Mouse (Mus musculus): ENCODE measurements around the gene Enox2. TPM values are rescaled to one million over a fixed set of nuclear protein-coding genes. Genes with fewer than 3 reads are reported as not detected.

Gene Enox2
- total and polyA plus RNA-seq, 2 experiments from 2014 or later, result 8.6 to 9.2 TPM

GRCm38 (mm10) chrX:49005655-49006054, 282.4 kb downstream of the Enox2 start:
- no peaks in the 10 kb centered on the region for H3K36me3 ChIP-seq (ENCODE audit: insufficient read depth)
- no peaks in the 10 kb centered on the region for H3K9me3 ChIP-seq (ENCODE audit: low read length)
- H3K4me2 ChIP-seq (ENCODE audit: low read depth), result no peak overlapping the region
- H3K27ac ChIP-seq (ENCODE audit: low read depth, low read length), result no peak overlapping the region
- no peak for TF ChIP-seq CTCF (IDR thresholded peaks at IDR 0.05; ENCODE audit: low read depth)
- H3K4me1 ChIP-seq (ENCODE audit: insufficient read depth), result no peaks in the 10 kb centered on the region
- H3K4me3 ChIP-seq (ENCODE audit: low read depth, low read length), result no peak overlapping the region
- no peaks in the 10 kb centered on the region for H3K27me3 ChIP-seq (ENCODE audit: insufficient read depth, low read length)
- DNase-seq, result no peak
- ATAC-seq, result no peak
- no peak overlapping the region for H3K9ac ChIP-seq
- 84% methylated on average over 1 of the region's 1 CpGs for WGBS

GRCm38 (mm10) chrX:49002892-49003291, 285.2 kb downstream of the Enox2 start:
- H3K4me1 ChIP-seq (ENCODE audit: insufficient read depth), result no peaks in the 10 kb centered on the region
- H3K27me3 ChIP-seq (ENCODE audit: insufficient read depth, low read length), result no peaks in the 10 kb centered on the region
- H3K27ac ChIP-seq (ENCODE audit: low read depth, low read length), result no peak overlapping the region
- H3K9ac ChIP-seq, result no peak overlapping the region
- ATAC-seq (no peak), DNase-seq (no peak)
- H3K9me3 ChIP-seq (ENCODE audit: low read length), result no peaks in the 10 kb centered on the region
- H3K4me3 ChIP-seq (ENCODE audit: low read depth, low read length), result no peak overlapping the region
- no peak overlapping the region for H3K4me2 ChIP-seq (ENCODE audit: low read depth)
- no peaks in the 10 kb centered on the region for H3K36me3 ChIP-seq (ENCODE audit: insufficient read depth)
- no peak for TF ChIP-seq CTCF (IDR thresholded peaks at IDR 0.05; ENCODE audit: low read depth)
- WGBS, result 83% methylated on average over 1 of the region's 1 CpGs

GRCm38 (mm10) chrX:48985653-48986052, 302.4 kb downstream of the Enox2 start:
- H3K4me2 ChIP-seq (ENCODE audit: low read depth), result no peak overlapping the region
- H3K36me3 ChIP-seq (ENCODE audit: insufficient read depth), result no peaks in the 10 kb centered on the region
- ATAC-seq, result no peak
- no peak overlapping the region for H3K27ac ChIP-seq (ENCODE audit: low read depth, low read length)
- H3K4me3 ChIP-seq (ENCODE audit: low read depth, low read length), result no peak overlapping the region
- H3K9me3 ChIP-seq (ENCODE audit: low read length), result no peaks in the 10 kb centered on the region
- no peak for TF ChIP-seq CTCF (IDR thresholded peaks at IDR 0.05; ENCODE audit: low read depth)
- no peak for DNase-seq
- no peaks in the 10 kb centered on the region for H3K27me3 ChIP-seq (ENCODE audit: insufficient read depth, low read length)
- H3K9ac ChIP-seq, result no peak overlapping the region
- H3K4me1 ChIP-seq (ENCODE audit: insufficient read depth), result no peaks in the 10 kb centered on the region
- 79% methylated on average over 5 of the region's 5 CpGs for WGBS

DNA sequence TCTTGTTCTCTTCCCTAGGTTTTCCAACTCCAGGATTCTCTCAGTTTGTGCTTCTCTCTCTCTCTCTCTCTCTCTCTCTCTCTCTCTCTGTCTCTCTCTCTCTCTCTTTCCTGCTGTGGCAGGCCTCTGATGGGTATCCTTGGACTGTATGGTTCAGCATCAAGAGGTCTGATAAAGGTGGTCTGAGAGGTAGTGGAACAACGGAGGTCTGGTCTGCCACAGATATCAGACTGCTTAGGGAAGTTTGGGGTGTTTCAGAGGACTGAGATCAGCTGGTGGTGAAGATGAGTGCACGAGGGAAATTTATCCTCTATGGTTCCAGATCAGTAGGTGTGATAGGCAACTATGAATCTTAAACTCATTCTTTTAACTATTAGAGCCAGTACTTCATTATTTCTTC, 303.6 kb downstream of the Enox2 start:
- no peaks in the 10 kb centered on the region for H3K27me3 ChIP-seq (ENCODE audit: insufficient read depth, low read length)
- DNase-seq (no peak), ATAC-seq (no peak)
- H3K4me2 ChIP-seq (ENCODE audit: low read depth), result no peak overlapping the region
- no peaks in the 10 kb centered on the region for H3K36me3 ChIP-seq (ENCODE audit: insufficient read depth)
- WGBS, result 73% methylated on average over 2 of the region's 2 CpGs
- H3K9ac ChIP-seq, result no peak overlapping the region
- no peak overlapping the region for H3K4me3 ChIP-seq (ENCODE audit: low read depth, low read length)
- no peak for TF ChIP-seq CTCF (IDR thresholded peaks at IDR 0.05; ENCODE audit: low read depth)
- no peak overlapping the region for H3K27ac ChIP-seq (ENCODE audit: low read depth, low read length)
- H3K4me1 ChIP-seq (ENCODE audit: insufficient read depth), result no peaks in the 10 kb centered on the region
- no peaks in the 10 kb centered on the region for H3K9me3 ChIP-seq (ENCODE audit: low read length)

Other genes starting within 250 kb of the Enox2 start
- 3.0 and 5.3 TPM in 2 replicates for gene Arhgap36, start 175.7 kb upstream of the Enox2 start, total RNA-seq (2014; rRNA removed)
- 3.2 and 5.6 TPM in 2 replicates for gene Arhgap36, start 175.7 kb upstream of the Enox2 start, polyA plus RNA-seq (2015; fragmentation: Nextera tagmentation; extraction: Ambion mirVana)

Data from forebrain, postnatal 0 days (tissue).